Mouse (Mus musculus) limb, embryonic 12.5 days (tissue): ENCODE measurements around the gene Pamr1. TPM values are rescaled to one million over a fixed set of nuclear protein-coding genes. Genes with fewer than 3 reads are reported as not detected.

Experiments used
- ATAC-seq: fragments of 200-750 bp; cut with Nextera tagmentation; 2 replicates; pipeline ENCODE4 v1.8.0; 2017; ENCODE audit warnings: low read depth, moderate TSS enrichment; ENCODE audit not compliant: insufficient number of reproducible peaks, insufficient read depth, low FRiP score, low TSS enrichment
- H3K27ac ChIP-seq: fragments of 300-500 bp; sonication (generic); 2 replicates; pipeline ENCODE4 v1.5.1; 2016; ENCODE audit warnings: mild to moderate bottlenecking, moderate library complexity
- H3K27me3 ChIP-seq: fragments of 300-500 bp; sonication (generic); 2 replicates; pipeline ENCODE4 v1.6.1; 2016; ENCODE audit warnings: mild to moderate bottlenecking, moderate library complexity
- H3K36me3 ChIP-seq: fragments of 300-500 bp; sonication (generic); 2 replicates; pipeline ENCODE4 v1.6.1; 2016; ENCODE audit warnings: mild to moderate bottlenecking, moderate library complexity
- H3K4me1 ChIP-seq: fragments of 300-500 bp; sonication (generic); replicated peaks from 2 replicates; pipeline ENCODE4 v1.6.1; 2016
- H3K4me2 ChIP-seq: fragments of 300-500 bp; sonication (generic); 2 replicates; pipeline ENCODE4 v1.6.1; 2016; ENCODE audit warnings: mild to moderate bottlenecking, moderate library complexity
- H3K4me3 ChIP-seq: fragments of 300-500 bp; sonication (generic); replicated peaks from 2 replicates; pipeline ENCODE4 v1.5.1; 2016; ENCODE audit warnings: mild to moderate bottlenecking
- H3K9ac ChIP-seq: fragments of 300-500 bp; sonication (generic); replicated peaks from 2 replicates; pipeline ENCODE4 v1.6.1; 2016; ENCODE audit warnings: mild to moderate bottlenecking, moderate library complexity
- H3K9me3 ChIP-seq: fragments of 300-500 bp; sonication (generic); 2 replicates; pipeline ENCODE4 v1.6.1; 2016; ENCODE audit warnings: mild to moderate bottlenecking, moderate library complexity
- WGBS: fragments of 180-500 bp; shearing (Covaris S2); methylation state at CpG from one replicate; pipeline ENCODE4 v1.1.7; 2016; 5-methylcytosine and 5-hydroxymethylcytosine counted together
- polyA plus RNA-seq: library from polyadenylated mRNA; unstranded; fragments of >200 nt; fragmentation: Nextera tagmentation; extraction: Ambion mirVana; gene quantifications from 2 replicates; pipeline ENCODE4 v1.2.1, GENCODE M21; 2016

Pamr1 gene
- polyA plus RNA-seq, 1 experiment from 2014 or later: 18.8 TPM

- no peak overlapping the region for H3K4me3 ChIP-seq
- H3K4me2 ChIP-seq: no peak overlapping the region
- peaks cover 12% of the 10 kb centered on the region for H3K4me1 ChIP-seq
- H3K9me3 ChIP-seq: no peaks in the 10 kb centered on the region
- H3K27me3 ChIP-seq: 0 out of 2 replicates have a peak, but pooled peaks cover 7% of the 10 kb centered on the region
- WGBS: 80% methylated on average over 4 of the region's 4 CpGs
- no peak for ATAC-seq
- no peaks in the 10 kb centered on the region for H3K36me3 ChIP-seq
- no peak overlapping the region for H3K9ac ChIP-seq
- no peak overlapping the region for H3K27ac ChIP-seq
Observed at GRCm38 (mm10) chr2:102600516-102600915, 50.7 kb downstream of the Pamr1 start.

GRCm38 (mm10) chr2:102610485-102610884, 60.7 kb downstream of the Pamr1 start:
- H3K9ac ChIP-seq: no peak overlapping the region
- no peak overlapping the region for H3K27ac ChIP-seq
- H3K27me3 ChIP-seq: no peaks in the 10 kb centered on the region
- H3K9me3 ChIP-seq: no peaks in the 10 kb centered on the region
- no peak for ATAC-seq
- H3K36me3 ChIP-seq: no peaks in the 10 kb centered on the region
- no peak overlapping the region for H3K4me2 ChIP-seq
- H3K4me3 ChIP-seq: no peak overlapping the region
- WGBS: 93% methylated on average over 4 of the region's 4 CpGs
- H3K4me1 ChIP-seq: no peaks in the 10 kb centered on the region

- Histone ChIP-seq H3K4me1 (no peaks in the 10 kb centered on the region), H3K9me3 (no peaks in the 10 kb centered on the region), H3K27me3 (no peaks in the 10 kb centered on the region), H3K4me3 (no peak overlapping the region), H3K9ac (no peak overlapping the region), H3K36me3 (no peaks in the 10 kb centered on the region), H3K4me2 (no peak overlapping the region), H3K27ac (no peak overlapping the region)
- no peak for ATAC-seq
- 72% methylated on average over 2 of the region's 2 CpGs for WGBS
Observed at GRCm38 (mm10) chr2:102616637-102617036, 66.8 kb downstream of the Pamr1 start.

GRCm38 (mm10) chr2:102620744-102621429, 71.1 kb downstream of the Pamr1 start:
- Histone ChIP-seq H3K9me3 (no peaks in the 10 kb centered on the region), H3K9ac (no peak overlapping the region), H3K4me3 (no peak overlapping the region), H3K27me3 (no peaks in the 10 kb centered on the region), H3K4me1 (no peaks in the 10 kb centered on the region), H3K27ac (no peak overlapping the region), H3K4me2 (no peak overlapping the region), H3K36me3 (no peaks in the 10 kb centered on the region)
- ATAC-seq: no peak
- WGBS: 82% methylated on average over 12 of the region's 12 CpGs

GRCm38 (mm10) chr2:102622176-102622575, 72.4 kb downstream of the Pamr1 start:
- H3K4me3 ChIP-seq: no peak overlapping the region
- no peaks in the 10 kb centered on the region for H3K9me3 ChIP-seq
- H3K27ac ChIP-seq: no peak overlapping the region
- WGBS: 81% methylated on average over 5 of the region's 5 CpGs
- no peaks in the 10 kb centered on the region for H3K27me3 ChIP-seq
- no peaks in the 10 kb centered on the region for H3K4me1 ChIP-seq
- H3K36me3 ChIP-seq: no peaks in the 10 kb centered on the region
- no peak overlapping the region for H3K4me2 ChIP-seq
- no peak overlapping the region for H3K9ac ChIP-seq
- no peak for ATAC-seq

GRCm38 (mm10) chr2:102622943-102623342, 73.1 kb downstream of the Pamr1 start:
- H3K4me2 ChIP-seq: no peak overlapping the region
- ATAC-seq: no peak
- H3K4me3 ChIP-seq: no peak overlapping the region
- no peak overlapping the region for H3K27ac ChIP-seq
- no peaks in the 10 kb centered on the region for H3K4me1 ChIP-seq
- no peak overlapping the region for H3K9ac ChIP-seq
- no peaks in the 10 kb centered on the region for H3K9me3 ChIP-seq
- no peaks in the 10 kb centered on the region for H3K36me3 ChIP-seq
- H3K27me3 ChIP-seq: no peaks in the 10 kb centered on the region

GRCm38 (mm10) chr2:102624538-102624937, 74.7 kb downstream of the Pamr1 start:
- H3K27me3 ChIP-seq: no peaks in the 10 kb centered on the region
- H3K4me1 ChIP-seq: no peaks in the 10 kb centered on the region
- WGBS: 85% methylated on average over 1 of the region's 1 CpGs
- no peaks in the 10 kb centered on the region for H3K36me3 ChIP-seq
- no peaks in the 10 kb centered on the region for H3K9me3 ChIP-seq
- H3K27ac ChIP-seq: no peak overlapping the region
- no peak overlapping the region for H3K9ac ChIP-seq
- H3K4me3 ChIP-seq: no peak overlapping the region
- ATAC-seq: no peak
- no peak overlapping the region for H3K4me2 ChIP-seq

- Histone ChIP-seq H3K9ac (no peak overlapping the region), H3K27me3 (no peaks in the 10 kb centered on the region), H3K36me3 (no peaks in the 10 kb centered on the region), H3K4me1 (no peaks in the 10 kb centered on the region), H3K9me3 (no peaks in the 10 kb centered on the region), H3K4me2 (no peak overlapping the region), H3K27ac (no peak overlapping the region), H3K4me3 (no peak overlapping the region)
- no peak for ATAC-seq
- 89% methylated on average over 4 of the region's 4 CpGs for whole genome bisulfite sequencing
Observed at GRCm38 (mm10) chr2:102632361-102632760, 82.5 kb downstream of the Pamr1 start.

- Histone ChIP-seq H3K9me3 (no peaks in the 10 kb centered on the region), H3K27me3 (no peaks in the 10 kb centered on the region), H3K4me1 (no peaks in the 10 kb centered on the region), H3K36me3 (no peaks in the 10 kb centered on the region), H3K4me3 (no peak overlapping the region), H3K27ac (no peak overlapping the region), H3K4me2 (no peak overlapping the region), H3K9ac (no peak overlapping the region)
- WGBS: 95% methylated on average over 1 of the region's 1 CpGs
- ATAC-seq: no peak
Observed at GRCm38 (mm10) chr2:102634010-102634409, 84.2 kb downstream of the Pamr1 start.

GRCm38 (mm10) chr2:102635523-102636060, 85.8 kb downstream of the Pamr1 start:
- Histone ChIP-seq H3K9me3 (no peaks in the 10 kb centered on the region), H3K4me1 (no peaks in the 10 kb centered on the region), H3K27ac (no peak overlapping the region), H3K9ac (no peak overlapping the region), H3K27me3 (no peaks in the 10 kb centered on the region), H3K4me3 (no peak overlapping the region), H3K4me2 (no peak overlapping the region), H3K36me3 (no peaks in the 10 kb centered on the region)
- no peak for ATAC-seq
- WGBS: 69% methylated on average over 3 of the region's 3 CpGs

GRCm38 (mm10) chr2:102636116-102636600, 86.3 kb downstream of the Pamr1 start:
- WGBS: 92% methylated on average over 7 of the region's 7 CpGs
- Histone ChIP-seq H3K36me3 (no peaks in the 10 kb centered on the region), H3K27me3 (no peaks in the 10 kb centered on the region), H3K9ac (no peak overlapping the region), H3K4me1 (no peaks in the 10 kb centered on the region), H3K27ac (no peak overlapping the region), H3K4me2 (no peak overlapping the region), H3K9me3 (no peaks in the 10 kb centered on the region), H3K4me3 (no peak overlapping the region)
- ATAC-seq: no peak

GRCm38 (mm10) chr2:102638140-102638539, 88.3 kb downstream of the Pamr1 start:
- 54% methylated on average over 5 of the region's 5 CpGs for WGBS
- ATAC-seq: no peak
- H3K27me3 ChIP-seq: no peaks in the 10 kb centered on the region
- H3K9me3 ChIP-seq: no peaks in the 10 kb centered on the region
- no peaks in the 10 kb centered on the region for H3K36me3 ChIP-seq
- no peak overlapping the region for H3K4me2 ChIP-seq
- H3K4me3 ChIP-seq: no peak overlapping the region
- H3K4me1 ChIP-seq: no peaks in the 10 kb centered on the region
- no peak overlapping the region for H3K27ac ChIP-seq
- no peak overlapping the region for H3K9ac ChIP-seq
